Mouse (Mus musculus): ENCODE measurements around the gene Triml2. TPM values are rescaled to one million over a fixed set of nuclear protein-coding genes. Genes with fewer than 3 reads are reported as not detected.

Gene Triml2
- not detected in 2 replicates for polyA plus RNA-seq (2012; rRNA removed)

DNA sequence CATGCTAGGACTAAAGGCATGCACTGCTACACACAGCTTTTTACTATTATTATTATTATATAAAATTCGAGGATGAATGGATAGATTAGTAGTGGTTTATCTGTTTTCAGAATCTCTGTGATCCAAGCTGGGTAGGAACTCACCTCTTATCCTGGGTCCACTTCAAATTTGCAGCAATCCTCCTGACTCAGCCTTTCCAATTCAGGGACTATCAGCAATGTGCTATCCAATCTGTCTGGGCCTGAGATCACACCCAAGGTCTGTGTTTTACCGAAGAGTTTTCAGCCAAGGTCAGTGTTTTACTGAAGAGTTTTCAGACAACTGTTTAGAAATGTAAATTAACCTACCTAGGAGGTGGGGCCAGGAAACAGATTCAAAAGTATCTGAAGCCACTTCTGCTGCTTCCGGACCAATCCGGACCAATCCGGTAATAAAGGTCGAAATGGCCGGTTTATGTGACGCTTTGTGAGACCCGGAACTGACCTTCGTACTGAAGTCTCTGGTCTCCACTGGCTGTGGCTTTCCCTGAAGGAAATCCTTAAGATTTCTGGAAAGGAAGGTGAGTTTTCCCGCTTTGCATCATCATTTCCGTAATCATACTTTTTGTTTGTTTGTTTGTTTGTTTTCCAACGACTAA is at the start of gene Triml2:
Gene Triml2, plus strand, starts transcription at position 488 of the 637 bp plus-strand sequence.
- WGBS, result 88% methylated on average over 13 of the region's 13 CpGs
- DNase-seq (ENCODE audit: low read depth, low spot score), result no peak

GRCm38 (mm10) chr8:43141386-43141785 is 39.0 kb upstream of the Triml2 start, which contains the start of gene Triml1:
Gene Triml1, minus strand, starts transcription at chr8:43141486.
- no peak for DNase-seq (ENCODE audit: low read depth, low spot score)

GRCm38 (mm10) chr8:43149307-43149706 is 31.0 kb upstream of the Triml2 start:
- DNase-seq (ENCODE audit: low read depth, low spot score), result no peak
- 94% methylated on average over 9 of the region's 9 CpGs for WGBS

More at GRCm38 (mm10) chr8:43141386-43141785, 39.0 kb upstream of the Triml2 start, which contains the start of gene Triml1:
- 64% methylated on average over 2 of the region's 2 CpGs for WGBS

- 70% methylated on average over 11 of the region's 11 CpGs for WGBS
- no peak for DNase-seq (ENCODE audit: low read depth, low spot score)
Measured at GRCm38 (mm10) chr8:43163255-43163654, 17.1 kb upstream of the Triml2 start.

GRCm38 (mm10) chr8:43164453-43164852 is 15.9 kb upstream of the Triml2 start:
- DNase-seq (ENCODE audit: low read depth, low spot score), result no peak
- 71% methylated on average over 3 of the region's 3 CpGs for WGBS

GRCm38 (mm10) chr8:43168083-43168482 is 12.3 kb upstream of the Triml2 start:
- no peak for DNase-seq (ENCODE audit: low read depth, low spot score)
- 84% methylated on average over 4 of the region's 4 CpGs for WGBS

DNA sequence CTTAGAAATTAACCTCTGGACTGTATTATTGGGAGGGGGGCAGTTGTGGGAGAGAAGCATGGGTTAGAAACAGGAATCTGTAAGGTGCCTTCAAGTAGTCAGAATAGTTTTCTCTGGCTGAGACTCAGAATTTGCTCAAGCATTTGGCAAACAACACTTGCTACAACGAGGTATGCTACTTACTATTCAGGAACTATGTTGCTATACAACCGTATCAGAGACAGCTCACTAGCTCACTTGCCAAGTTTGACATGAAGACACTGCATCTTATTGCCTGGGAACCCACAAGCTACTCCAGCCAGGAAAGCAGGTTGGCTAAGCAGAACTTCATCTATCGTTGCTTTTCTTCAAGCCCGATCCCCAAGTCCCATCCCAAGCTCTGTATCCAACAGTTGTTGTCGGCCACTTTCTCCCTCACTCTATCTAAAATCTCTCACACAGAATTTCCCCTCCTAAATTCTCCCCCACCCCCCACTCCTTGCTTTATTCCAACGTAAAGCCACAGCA is 11.0 kb upstream of the Triml2 start:
- 81% methylated on average over 6 of the region's 6 CpGs for WGBS
- DNase-seq (ENCODE audit: low read depth, low spot score), result no peak

GRCm38 (mm10) chr8:43176766-43177486 is 3.4 kb upstream of the Triml2 start:
- whole genome bisulfite sequencing, result 80% methylated on average over 6 of the region's 6 CpGs

GRCm38 (mm10) chr8:43178263-43178662 is 2.1 kb upstream of the Triml2 start:
- no peak for DNase-seq (ENCODE audit: low read depth, low spot score)
- WGBS, result 60% methylated on average over 3 of the region's 3 CpGs

More at GRCm38 (mm10) chr8:43176766-43177486, 3.4 kb upstream of the Triml2 start:
- DNase-seq (ENCODE audit: low read depth, low spot score), result no peak

GRCm38 (mm10) chr8:43179189-43179588 is 1.2 kb upstream of the Triml2 start:
- no peak for DNase-seq (ENCODE audit: low read depth, low spot score)
- 34% methylated on average over 4 of the region's 4 CpGs for WGBS

DNA sequence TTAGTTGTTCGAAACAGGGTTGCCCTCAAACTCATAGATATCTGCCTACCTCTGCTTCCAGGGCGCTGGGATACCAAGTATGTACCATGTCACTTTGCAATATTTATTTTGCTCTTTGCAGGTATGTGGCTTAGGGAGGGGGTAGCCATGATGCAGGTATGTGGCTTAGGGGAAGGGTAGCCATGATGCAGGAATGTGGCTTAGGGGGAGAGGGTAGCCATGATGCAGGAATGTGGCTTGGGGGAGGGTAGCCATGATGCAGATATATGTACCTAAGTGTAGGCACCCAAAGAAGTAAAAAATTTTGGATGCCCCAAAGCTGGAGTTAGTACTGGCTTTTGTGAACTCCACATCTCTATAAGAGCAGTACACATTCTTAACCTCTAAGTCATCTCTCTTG is 1.9 kb downstream of the Triml2 start:
- DNase-seq (ENCODE audit: low read depth, low spot score), result no peak
- WGBS, result 80% methylated on average over 2 of the region's 2 CpGs

DNA sequence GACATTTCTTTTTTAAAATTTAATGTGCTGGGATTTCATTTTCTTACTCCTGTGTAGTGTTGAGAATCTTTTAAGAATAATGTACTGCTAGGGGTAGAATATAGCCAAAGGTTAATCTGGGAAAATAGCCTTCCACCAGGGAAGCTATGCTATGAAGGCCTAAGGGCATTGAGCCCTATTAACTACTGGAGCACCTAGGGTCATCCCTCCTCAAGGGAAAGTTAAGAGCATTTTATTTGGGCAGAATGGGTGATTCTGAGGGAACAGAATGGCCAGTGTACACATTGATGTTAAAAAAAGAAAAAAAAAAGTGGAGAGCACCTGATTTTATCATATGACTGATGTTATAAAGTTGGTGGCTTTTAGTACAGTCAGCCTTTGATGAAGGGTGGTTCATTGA is 35.2 kb downstream of the Triml2 start:
- DNase-seq (ENCODE audit: low read depth, low spot score), result no peak

- no peak for DNase-seq (ENCODE audit: low read depth, low spot score)
- WGBS, result 78% methylated on average over 3 of the region's 3 CpGs
Measured at GRCm38 (mm10) chr8:43243326-43243725, 63.0 kb downstream of the Triml2 start.

Other genes starting within 250 kb of the Triml2 start
- not detected in 2 replicates for gene Triml1, start 39.1 kb upstream of the Triml2 start, polyA plus RNA-seq (2012; rRNA removed)
- gene Zfp42, start 126.4 kb downstream of the Triml2 start, polyA plus RNA-seq (2012; rRNA removed), result not detected in 2 replicates

All from large intestine, adult 2 months (tissue).